Mouse (Mus musculus): ENCODE measurements around the gene Desi1. TPM values are rescaled to one million over a fixed set of nuclear protein-coding genes. Genes with fewer than 3 reads are reported as not detected.

The Desi1 gene
- polyA plus RNA-seq, 1 experiment from 2014 or later = 42.2 TPM

DNA sequence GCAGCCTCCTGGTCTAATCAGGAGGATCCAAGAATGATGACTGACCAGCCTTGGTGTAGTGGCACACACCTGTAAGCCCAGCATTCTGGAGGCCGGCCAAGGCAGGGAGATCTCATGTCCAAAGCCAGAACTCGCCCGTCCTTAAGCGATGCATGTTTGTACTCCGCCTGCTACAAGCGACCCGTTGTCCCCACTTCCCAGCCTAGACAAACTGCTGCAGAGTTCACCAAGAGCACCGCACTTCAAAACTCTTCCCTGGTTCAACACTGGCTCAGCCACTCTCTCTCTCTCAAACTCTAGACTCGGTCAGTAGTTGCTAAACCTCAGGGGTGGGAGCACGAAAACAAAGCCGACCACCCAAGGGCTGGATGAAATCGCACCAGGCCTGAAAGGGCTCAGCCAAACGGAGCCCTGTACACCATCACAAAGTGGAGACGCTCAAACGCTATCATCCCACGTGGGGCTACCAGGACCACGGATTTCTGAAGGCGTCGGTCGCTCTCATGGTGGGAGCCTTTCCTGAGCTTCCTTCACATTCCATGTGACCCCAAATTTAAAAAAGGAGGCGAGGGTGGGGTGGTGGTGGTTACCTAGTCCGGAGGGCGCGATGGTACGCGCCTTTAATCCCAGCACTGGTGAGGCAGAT is 12.7 kb upstream of the Desi1 start:
- no peak for ATAC-seq (ENCODE audit: low FRiP score)
- H3K4me1 ChIP-seq (replicated peaks) = peaks cover 28% of the 10 kb centered on the region
- peaks cover 14% of the 10 kb centered on the region for H3K36me3 ChIP-seq
- no peaks in the 10 kb centered on the region for H3K9me3 ChIP-seq
- peak overlapping the region; percentile 89; the same call in 1 of the 2 replicates for H3K27ac ChIP-seq
- peak overlapping the region; percentile 97 for H3K9ac ChIP-seq
- H3K4me2 ChIP-seq = peak overlapping the region; percentile 99
- peaks cover 3% of the 10 kb centered on the region; the same call in 1 of the 2 replicates for H3K27me3 ChIP-seq
- peak overlapping the region; percentile 99 for H3K4me3 ChIP-seq
- 5% methylated on average over 26 of the region's 26 CpGs for WGBS

DNA sequence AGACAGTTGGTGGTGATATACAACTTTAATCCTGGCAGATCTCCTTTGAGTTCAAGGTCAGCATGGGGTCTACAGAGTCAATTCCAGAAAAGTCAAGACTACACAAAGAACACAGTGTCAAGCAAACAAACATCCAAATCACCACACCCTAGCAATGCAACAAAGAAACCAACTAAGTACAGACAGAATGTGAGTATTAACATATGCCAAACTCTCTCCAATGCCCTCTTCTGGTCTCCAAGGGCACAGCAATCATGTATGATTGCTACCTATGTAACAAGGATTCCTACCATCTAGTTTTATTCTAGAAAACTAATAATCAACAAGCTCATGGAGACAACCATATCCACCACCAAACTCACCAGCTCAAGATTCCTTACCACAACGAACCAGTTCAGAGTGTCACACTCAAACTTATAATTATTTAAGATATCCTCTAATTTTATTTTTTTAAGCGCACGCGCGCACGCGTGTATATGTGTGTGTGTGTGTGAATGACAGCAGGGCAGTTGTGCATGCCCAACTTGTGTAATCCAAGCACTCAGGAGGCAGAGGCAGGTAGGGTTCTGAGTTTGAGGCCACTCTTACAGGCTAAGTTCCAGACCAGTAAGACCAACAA is 10.6 kb upstream of the Desi1 start:
- Histone ChIP-seq H3K4me3 (no peak overlapping the region), H3K36me3 (peaks cover 31% of the 10 kb centered on the region), H3K27me3 (no peaks in the 10 kb centered on the region), H3K9ac (no peak overlapping the region), H3K4me2 (no peak overlapping the region), H3K4me1 (replicated peaks) (peaks cover 28% of the 10 kb centered on the region), H3K27ac (no peak overlapping the region), H3K9me3 (no peaks in the 10 kb centered on the region)
- no peak for ATAC-seq (ENCODE audit: low FRiP score)
- 98% methylated on average over 7 of the region's 7 CpGs for WGBS

DNA sequence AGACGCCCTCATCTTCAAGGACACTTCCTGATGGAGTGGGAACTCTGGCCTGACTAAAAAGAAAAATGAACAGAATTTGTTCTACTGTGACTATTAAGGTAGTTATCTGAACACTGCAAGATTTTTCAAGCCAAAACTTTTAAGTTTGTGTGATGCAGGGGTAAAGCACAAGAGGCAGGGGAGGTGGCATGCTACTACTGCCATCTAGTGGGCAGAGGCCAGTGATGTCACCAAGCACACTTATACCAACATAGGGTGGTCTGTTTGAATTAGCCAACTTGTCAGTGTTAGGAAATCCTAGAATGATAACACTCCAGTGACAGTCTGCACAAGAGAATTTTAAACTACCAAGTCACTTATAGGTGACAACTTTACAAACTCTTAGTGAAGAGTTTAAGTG is 7.0 kb upstream of the Desi1 start:
- H3K4me1 ChIP-seq (replicated peaks) = peaks cover 11% of the 10 kb centered on the region
- no peak overlapping the region for H3K4me2 ChIP-seq
- 98% methylated on average over 1 of the region's 1 CpGs for WGBS
- no peak overlapping the region for H3K4me3 ChIP-seq
- peaks cover 64% of the 10 kb centered on the region for H3K36me3 ChIP-seq
- H3K9me3 ChIP-seq = no peaks in the 10 kb centered on the region
- H3K9ac ChIP-seq = no peak overlapping the region
- no peak overlapping the region for H3K27ac ChIP-seq
- no peak for ATAC-seq (ENCODE audit: low FRiP score)
- no peaks in the 10 kb centered on the region for H3K27me3 ChIP-seq

DNA sequence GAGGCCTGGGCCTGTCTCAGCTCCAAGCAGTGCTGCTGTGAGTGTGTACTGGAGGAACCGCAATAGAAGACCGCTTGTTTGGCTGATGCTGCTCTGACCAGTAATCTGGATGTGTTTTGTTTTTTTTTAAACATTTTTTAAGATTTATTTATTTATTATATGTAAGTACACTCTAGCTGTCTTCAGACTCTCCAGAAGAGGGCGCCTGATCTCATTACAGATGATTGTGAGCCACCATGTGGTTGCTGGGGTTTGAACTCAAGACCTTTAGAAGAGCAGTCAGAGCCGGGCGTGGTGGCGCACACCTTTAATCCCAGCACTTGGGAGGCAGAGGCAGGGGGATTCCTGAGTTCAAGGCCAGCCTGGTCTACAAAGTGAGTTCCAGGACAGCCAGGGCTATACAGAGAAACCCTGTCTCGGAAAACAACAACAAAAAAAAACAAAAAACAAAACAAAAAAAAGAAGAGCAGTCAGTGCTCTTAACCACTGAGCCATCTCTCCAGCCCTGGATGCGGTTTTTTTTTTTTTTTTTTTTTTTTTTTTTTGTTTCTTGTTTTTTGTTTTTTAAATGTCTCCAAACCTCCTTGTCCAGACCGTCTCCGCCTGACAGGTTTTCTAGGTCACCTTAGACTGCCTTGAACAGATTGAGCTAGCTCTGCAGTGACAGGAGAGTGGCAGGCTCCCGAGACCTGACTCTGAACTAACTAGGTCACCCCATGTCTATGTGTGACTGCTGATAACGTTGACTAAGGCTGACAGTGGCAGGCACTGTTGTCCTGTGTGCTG is 2.4 kb upstream of the Desi1 start:
- Histone ChIP-seq H3K4me3 (no peak overlapping the region), H3K27ac (no peak overlapping the region), H3K27me3 (no peaks in the 10 kb centered on the region), H3K36me3 (peaks cover 90% of the 10 kb centered on the region), H3K4me1 (replicated peaks) (no peaks in the 10 kb centered on the region), H3K9ac (no peak overlapping the region), H3K9me3 (no peaks in the 10 kb centered on the region), H3K4me2 (no peak overlapping the region)
- ATAC-seq (ENCODE audit: low FRiP score) = no peak
- 83% methylated on average over 12 of the region's 12 CpGs for WGBS

DNA sequence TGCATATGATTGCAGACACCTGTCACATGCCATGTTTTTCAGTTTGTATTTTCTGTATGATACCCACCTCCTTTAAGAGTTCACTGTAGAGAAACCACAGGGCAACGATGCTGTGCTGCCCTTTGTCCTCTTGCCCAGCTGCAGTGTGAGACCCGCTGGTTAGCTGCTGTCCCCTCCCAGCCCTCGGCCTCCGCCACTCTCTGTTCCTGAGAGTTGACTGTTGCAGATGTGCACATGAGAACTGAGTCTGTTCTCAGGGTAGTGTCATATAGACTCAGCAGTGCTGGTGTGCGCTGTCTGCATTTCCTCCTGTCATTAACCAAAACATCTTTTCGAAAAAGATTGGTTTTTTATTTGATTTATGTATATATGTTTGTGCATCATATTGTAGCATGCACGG is 1.3 kb downstream of the Desi1 start:
- Histone ChIP-seq H3K36me3 (peaks cover 90% of the 10 kb centered on the region), H3K4me1 (replicated peaks) (no peaks in the 10 kb centered on the region), H3K9ac (no peak overlapping the region), H3K4me3 (no peak overlapping the region), H3K27me3 (no peaks in the 10 kb centered on the region), H3K9me3 (no peaks in the 10 kb centered on the region), H3K4me2 (no peak overlapping the region), H3K27ac (no peak overlapping the region)
- WGBS = 93% methylated on average over 7 of the region's 7 CpGs
- ATAC-seq (ENCODE audit: low FRiP score) = no peak

DNA sequence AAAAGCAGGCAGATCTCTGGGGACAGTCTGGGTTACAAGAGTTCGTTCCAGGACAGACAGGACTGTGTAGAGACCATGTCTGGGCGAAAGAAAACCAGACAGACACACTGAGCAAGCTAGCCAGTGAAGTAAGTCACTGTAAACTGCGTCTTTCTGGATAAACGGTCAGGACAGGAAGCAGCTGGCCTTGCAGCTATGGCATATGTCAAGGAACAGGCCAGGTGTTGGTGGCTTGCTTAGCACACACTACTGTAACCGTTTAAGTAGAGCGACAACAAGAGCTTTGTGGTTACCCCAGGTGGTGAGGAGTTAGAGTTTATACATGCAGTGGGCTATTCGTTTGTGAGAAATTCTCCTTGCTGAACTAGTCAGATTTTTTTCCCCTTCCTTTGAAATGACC is 5.9 kb downstream of the Desi1 start:
- Histone ChIP-seq H3K9me3 (no peaks in the 10 kb centered on the region), H3K27ac (no peak overlapping the region), H3K4me3 (no peak overlapping the region), H3K4me1 (replicated peaks) (no peaks in the 10 kb centered on the region), H3K4me2 (no peak overlapping the region), H3K9ac (no peak overlapping the region), H3K27me3 (no peaks in the 10 kb centered on the region), H3K36me3 (peaks cover 97% of the 10 kb centered on the region)
- ATAC-seq (ENCODE audit: low FRiP score) = no peak
- WGBS = 92% methylated on average over 7 of the region's 7 CpGs

DNA sequence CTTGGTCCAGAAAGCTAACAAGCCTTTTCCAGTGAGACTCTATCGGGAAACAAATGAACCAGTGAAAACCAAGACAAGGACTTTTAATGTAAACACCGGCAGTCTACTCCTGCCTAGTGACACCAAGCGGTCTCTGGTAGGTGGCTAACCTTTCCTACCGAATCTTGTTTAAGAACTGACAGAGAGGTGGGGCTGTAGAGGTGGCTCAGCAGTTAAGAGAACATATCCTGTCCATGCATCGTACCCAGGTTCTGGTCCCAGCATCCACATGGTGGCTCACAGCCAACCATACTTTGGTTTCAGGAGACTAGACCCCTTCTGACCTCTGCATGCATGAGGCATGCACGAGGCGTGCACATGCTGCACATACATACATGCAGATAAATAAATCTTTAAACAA is 6.4 kb downstream of the Desi1 start:
- Histone ChIP-seq H3K9me3 (no peaks in the 10 kb centered on the region), H3K4me3 (no peak overlapping the region), H3K27ac (no peak overlapping the region), H3K36me3 (peaks cover 98% of the 10 kb centered on the region), H3K27me3 (no peaks in the 10 kb centered on the region), H3K4me1 (replicated peaks) (no peaks in the 10 kb centered on the region), H3K9ac (no peak overlapping the region), H3K4me2 (no peak overlapping the region)
- 98% methylated on average over 7 of the region's 7 CpGs for WGBS
- ATAC-seq (ENCODE audit: low FRiP score) = no peak

DNA sequence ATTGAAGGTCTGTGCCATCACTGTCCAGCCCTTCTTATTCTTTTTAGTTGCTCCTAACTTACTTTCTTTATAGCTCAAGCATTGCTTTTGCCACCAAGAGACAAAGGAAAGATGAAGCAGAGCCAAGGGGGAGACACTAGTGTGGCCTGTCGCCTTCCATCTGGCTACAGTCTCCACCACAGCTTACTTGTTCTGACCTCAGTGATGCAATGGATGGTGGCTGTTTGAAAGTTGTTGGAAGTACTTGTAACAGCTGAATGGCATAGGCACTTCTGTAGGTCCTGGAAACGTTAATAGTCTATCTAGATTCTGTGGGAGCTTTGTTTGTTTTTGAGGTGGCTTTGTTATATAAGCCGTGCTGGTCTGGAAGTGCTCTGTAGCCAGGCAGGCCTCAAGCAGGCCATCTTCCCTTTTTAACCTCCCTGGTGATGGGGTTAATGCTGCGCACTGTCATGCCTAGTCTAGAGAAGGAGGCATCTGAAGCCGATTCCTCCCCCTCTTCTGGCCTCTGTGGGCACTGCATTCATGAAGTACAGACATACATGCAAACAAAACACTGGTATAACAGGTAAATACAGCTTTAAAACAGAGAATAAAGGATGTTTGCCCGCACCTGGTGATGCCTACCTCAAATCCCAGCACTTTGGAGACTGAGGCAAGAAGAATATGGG is 9.6 kb downstream of the Desi1 start:
- H3K27ac ChIP-seq = no peak overlapping the region

DNA sequence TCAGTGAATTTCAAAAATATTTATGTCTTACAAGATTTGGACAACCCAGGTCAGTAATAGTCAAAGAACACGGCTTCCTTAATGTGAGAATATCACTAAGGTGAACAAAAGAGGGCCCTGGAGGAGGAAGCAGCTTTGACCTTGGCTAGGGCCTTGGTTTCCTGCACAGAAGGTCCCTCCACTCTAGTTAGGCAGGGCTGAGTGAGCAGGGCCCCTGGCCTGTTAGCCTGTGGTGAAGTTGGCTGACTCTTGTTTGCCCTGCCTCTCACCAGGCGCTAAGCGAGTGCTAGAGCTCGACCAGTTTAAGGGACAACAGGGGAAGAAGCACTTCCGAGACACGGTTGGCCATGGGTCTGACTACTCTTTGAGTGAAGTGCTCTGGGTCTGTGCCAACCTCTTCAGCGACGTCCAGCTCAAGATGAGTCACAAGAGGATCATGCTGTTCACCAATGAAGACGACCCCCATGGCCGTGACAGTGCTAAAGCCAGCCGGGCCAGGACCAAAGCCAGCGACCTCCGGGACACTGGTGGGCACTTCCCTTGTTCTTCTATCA is 11.1 kb downstream of the Desi1 start:
- H3K4me3 ChIP-seq = no peak overlapping the region
- H3K36me3 ChIP-seq = peaks cover 78% of the 10 kb centered on the region
- ATAC-seq (ENCODE audit: low FRiP score) = no peak
- peaks cover 2% of the 10 kb centered on the region; the same call in 1 of the 2 replicates for H3K4me1 ChIP-seq (replicated peaks)
- H3K9me3 ChIP-seq = no peaks in the 10 kb centered on the region
- WGBS = 87% methylated on average over 13 of the region's 13 CpGs
- H3K9ac ChIP-seq = no peak overlapping the region
- H3K4me2 ChIP-seq = no peak overlapping the region
- H3K27ac ChIP-seq = no peak overlapping the region
- H3K27me3 ChIP-seq = no peaks in the 10 kb centered on the region

More for the DNA sequence above, 9.6 kb downstream of the Desi1 start:
- H3K4me3 ChIP-seq = no peak overlapping the region
- no peak for ATAC-seq (ENCODE audit: low FRiP score)
- no peaks in the 10 kb centered on the region for H3K4me1 ChIP-seq (replicated peaks)
- no peak overlapping the region for H3K9ac ChIP-seq
- H3K4me2 ChIP-seq = no peak overlapping the region
- H3K9me3 ChIP-seq = no peaks in the 10 kb centered on the region
- H3K27me3 ChIP-seq = no peaks in the 10 kb centered on the region
- peaks cover 89% of the 10 kb centered on the region for H3K36me3 ChIP-seq
- 95% methylated on average over 6 of the region's 6 CpGs for WGBS

DNA sequence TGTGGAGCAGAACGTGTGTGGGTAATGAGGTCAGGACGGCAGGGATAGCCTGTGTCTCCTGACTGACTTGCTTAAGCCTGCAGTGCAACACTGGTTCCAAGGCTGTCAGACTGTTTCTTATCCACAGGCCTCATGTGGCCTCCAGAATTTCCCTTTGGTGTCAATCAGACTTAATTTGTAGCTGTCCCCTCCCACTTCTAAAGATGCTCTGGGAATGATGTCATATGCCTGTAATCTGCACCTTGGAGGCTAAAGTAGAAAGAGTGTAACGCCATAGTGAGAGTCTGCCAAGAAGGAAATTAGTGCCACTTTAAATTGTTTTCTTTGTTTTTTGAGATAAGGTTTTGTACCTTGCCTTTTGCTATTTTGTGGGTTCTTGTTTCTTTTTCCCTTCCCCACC is 14.4 kb downstream of the Desi1 start:
- no peaks in the 10 kb centered on the region for H3K27me3 ChIP-seq
- no peak overlapping the region for H3K27ac ChIP-seq
- no peak overlapping the region for H3K4me3 ChIP-seq
- H3K4me2 ChIP-seq = no peak overlapping the region
- H3K9me3 ChIP-seq = no peaks in the 10 kb centered on the region
- no peak for ATAC-seq (ENCODE audit: low FRiP score)
- H3K4me1 ChIP-seq (replicated peaks) = peaks cover 22% of the 10 kb centered on the region
- WGBS = 92% methylated on average over 3 of the region's 3 CpGs
- no peak overlapping the region for H3K9ac ChIP-seq
- H3K36me3 ChIP-seq = peaks cover 45% of the 10 kb centered on the region

DNA sequence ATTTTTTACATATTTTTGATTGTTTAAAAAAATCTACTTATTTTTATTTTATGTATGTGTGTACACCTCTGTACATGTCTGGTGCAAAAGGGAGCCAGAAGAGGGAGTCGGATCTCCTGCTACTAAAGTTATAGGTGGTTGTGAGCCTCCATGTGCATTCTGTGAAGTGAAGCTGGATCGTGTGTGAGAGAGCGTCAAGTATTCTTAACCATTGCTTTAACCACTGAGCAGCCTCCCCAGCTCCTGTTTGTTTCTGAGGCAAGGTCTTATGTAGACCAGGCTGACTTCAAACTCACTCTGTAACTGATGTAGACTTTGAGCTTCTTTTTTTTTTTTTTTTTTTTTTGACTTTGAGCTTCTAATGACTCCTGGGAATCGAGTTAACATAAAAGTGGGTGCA is 16.2 kb downstream of the Desi1 start:
- Histone ChIP-seq H3K27me3 (no peaks in the 10 kb centered on the region), H3K9ac (no peak overlapping the region), H3K4me1 (replicated peaks) (peaks cover 35% of the 10 kb centered on the region), H3K36me3 (peaks cover 27% of the 10 kb centered on the region), H3K9me3 (no peaks in the 10 kb centered on the region), H3K4me3 (no peak overlapping the region), H3K4me2 (0 out of 2 replicates have a peak overlapping the region, but pooled peaks have one; percentile 19), H3K27ac (no peak overlapping the region)
- ATAC-seq (ENCODE audit: low FRiP score) = no peak
- 81% methylated on average over 4 of the region's 4 CpGs for WGBS

DNA sequence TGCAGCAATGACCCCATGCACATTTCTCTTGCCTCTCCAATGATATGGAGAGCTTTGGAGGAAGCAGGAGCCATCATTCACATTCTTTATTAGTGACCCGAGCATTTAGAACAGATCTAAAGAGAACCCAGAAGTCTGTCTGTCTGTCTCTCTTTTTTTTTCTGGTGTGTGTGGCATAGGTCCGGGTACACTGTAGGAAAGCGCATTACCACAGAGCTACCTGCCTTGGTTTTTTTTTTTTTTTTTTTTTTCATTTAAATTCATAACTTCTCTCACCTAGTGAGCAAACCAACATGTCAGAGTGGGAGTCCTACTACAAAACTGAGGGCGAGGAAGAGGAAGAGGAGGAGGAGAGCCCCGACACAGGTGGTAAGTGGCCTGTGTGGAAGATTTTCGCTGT is 16.8 kb downstream of the Desi1 start:
- Histone ChIP-seq H3K4me2 (peak overlapping the region; percentile 88), H3K36me3 (peaks cover 23% of the 10 kb centered on the region), H3K9ac (peak overlapping the region; percentile 80), H3K27me3 (no peaks in the 10 kb centered on the region), H3K27ac (peak overlapping the region; percentile 81), H3K4me3 (peak overlapping the region; percentile 80), H3K9me3 (no peaks in the 10 kb centered on the region), H3K4me1 (replicated peaks) (peaks cover 35% of the 10 kb centered on the region)
- ATAC-seq (ENCODE audit: low FRiP score) = no peak; the same call in 1 of the 2 replicates
- WGBS = 27% methylated on average over 6 of the region's 6 CpGs

Measured in hindbrain, embryonic 13.5 days (tissue).